Mouse (Mus musculus): ENCODE data around the gene Arl15.

DNA sequence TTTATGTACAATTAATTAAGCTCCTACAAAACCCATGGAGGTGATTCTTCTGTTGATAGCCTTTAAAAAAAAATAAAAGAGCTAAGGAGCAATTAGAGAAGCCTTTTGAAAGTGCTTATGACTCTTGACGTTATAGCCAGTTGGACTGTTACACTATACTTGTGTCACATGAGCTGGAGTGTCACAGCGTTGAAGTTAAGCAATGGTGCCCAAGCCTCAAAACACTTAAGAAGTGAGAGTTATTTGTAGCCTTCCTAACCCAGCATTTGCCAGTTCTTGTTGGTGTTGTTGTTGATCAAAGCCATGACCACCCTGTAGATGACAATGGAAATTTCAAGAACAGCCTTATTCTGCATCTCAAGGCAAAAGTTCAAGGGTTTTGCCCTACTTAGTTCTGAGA, 198.8 kb downstream of the Arl15 start:
- TF ChIP-seq CTCF (IDR thresholded peaks at IDR 0.05; ENCODE audit: low read depth) (no peak), EP300 (IDR thresholded peaks at IDR 0.05; ENCODE audit: low read depth) (no peak)
